Mouse (Mus musculus) stomach, embryonic 15.5 days (tissue): ENCODE data around the gene Cux1. TPM values are rescaled to one million over a fixed set of nuclear protein-coding genes. Genes with fewer than 3 reads are reported as not detected.

ENCODE experiments used
- ATAC-seq: fragments of 200-750 bp; cut with Nextera tagmentation; 2 replicates; pipeline ENCODE4 v1.8.0; 2017; ENCODE audit warnings: low read depth, moderate number of reproducible peaks, moderate TSS enrichment; ENCODE audit not compliant: insufficient read depth, low FRiP score
- H3K27ac ChIP-seq: fragments of 300-500 bp; sonication (generic); 2 replicates; pipeline ENCODE4 v1.5.1; 2015; ENCODE audit warnings: mild to moderate bottlenecking, inconsistent platforms
- H3K27me3 ChIP-seq: fragments of 300-500 bp; sonication (generic); replicated peaks from 2 replicates; pipeline ENCODE4 v1.6.1; 2015; ENCODE audit warnings: inconsistent platforms
- H3K36me3 ChIP-seq: fragments of 300-500 bp; sonication (generic); 2 replicates; pipeline ENCODE4 v1.6.1; 2015; ENCODE audit warnings: inconsistent platforms
- H3K4me1 ChIP-seq: fragments of 300-500 bp; sonication (generic); 2 replicates; pipeline ENCODE4 v1.6.1; 2015; ENCODE audit warnings: inconsistent platforms
- H3K4me2 ChIP-seq: fragments of 300-500 bp; sonication (generic); 2 replicates; pipeline ENCODE4 v1.6.1; 2015; ENCODE audit warnings: mild to moderate bottlenecking, inconsistent platforms
- H3K4me3 ChIP-seq: fragments of 300-500 bp; sonication (generic); replicated peaks from 2 replicates; pipeline ENCODE4 v1.5.1; 2015; ENCODE audit warnings: inconsistent platforms
- H3K9ac ChIP-seq: fragments of 300-500 bp; sonication (generic); 2 replicates; pipeline ENCODE4 v1.6.1; 2015; ENCODE audit warnings: inconsistent platforms
- H3K9me3 ChIP-seq: fragments of 300-500 bp; sonication (generic); 2 replicates; pipeline ENCODE4 v1.6.1; 2016; ENCODE audit warnings: inconsistent platforms
- WGBS: fragments of 180-500 bp; shearing (Covaris S2); methylation state at CpG from one replicate; pipeline ENCODE4 v1.1.7; 2015; 5-methylcytosine and 5-hydroxymethylcytosine counted together
- polyA plus RNA-seq: library from polyadenylated mRNA; unstranded; fragments of >200 nt; fragmentation: Nextera tagmentation; extraction: Ambion mirVana; gene quantifications from 2 replicates; pipeline ENCODE4 v1.2.1, GENCODE M21; 2015

Cux1 gene
- polyA plus RNA-seq, 1 experiment from 2014 or later = 73.5 TPM

DNA sequence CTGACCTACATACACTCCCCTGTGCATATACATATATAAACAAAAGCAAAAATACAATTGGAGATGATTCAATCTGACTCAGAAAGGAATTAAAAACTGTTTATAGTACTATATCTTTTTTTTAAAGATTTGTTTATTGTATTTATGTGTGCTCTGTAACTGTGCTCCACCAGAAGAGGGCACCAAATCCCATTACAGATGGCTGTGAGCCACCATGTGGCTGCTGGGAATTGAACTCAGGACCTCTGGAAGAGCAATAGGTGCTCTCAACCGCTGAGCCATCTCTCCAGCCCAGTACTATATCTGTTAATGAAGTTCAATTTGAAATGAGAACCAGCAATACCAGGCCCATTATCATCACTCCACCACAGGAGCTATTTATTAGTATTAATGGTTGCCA lies 187.9 kb downstream of the Cux1 start:
- H3K9ac ChIP-seq = no peak overlapping the region
- WGBS = 94% methylated on average over 1 of the region's 1 CpGs
- no peaks in the 10 kb centered on the region for H3K4me1 ChIP-seq
- ATAC-seq = no peak
- H3K36me3 ChIP-seq = peaks cover 2% of the 10 kb centered on the region; the same call in 1 of the 2 replicates
- no peaks in the 10 kb centered on the region for H3K27me3 ChIP-seq
- H3K4me3 ChIP-seq = no peak overlapping the region
- no peak overlapping the region for H3K4me2 ChIP-seq
- no peak overlapping the region for H3K27ac ChIP-seq
- H3K9me3 ChIP-seq = no peaks in the 10 kb centered on the region

DNA sequence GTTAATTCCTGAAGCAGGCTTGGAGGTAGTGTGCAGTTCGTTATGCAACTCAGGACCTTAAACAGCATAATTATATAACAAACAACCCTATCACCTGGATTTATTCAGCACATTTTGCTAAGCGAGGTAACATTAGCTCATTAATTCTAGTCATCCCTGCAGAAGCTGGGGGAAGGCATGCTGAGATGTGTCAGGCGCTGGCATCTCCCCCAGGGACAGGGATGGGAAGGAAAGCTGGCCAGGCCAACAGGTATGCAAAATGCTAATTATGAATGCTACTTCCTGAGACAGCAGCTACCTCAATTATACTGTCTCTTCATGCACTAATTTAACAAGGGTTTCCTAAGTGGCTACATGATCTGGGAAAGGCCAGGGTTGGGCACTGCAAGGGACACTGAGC lies 190.2 kb downstream of the Cux1 start:
- no peak overlapping the region for H3K27ac ChIP-seq
- WGBS = 86% methylated on average over 3 of the region's 3 CpGs

DNA sequence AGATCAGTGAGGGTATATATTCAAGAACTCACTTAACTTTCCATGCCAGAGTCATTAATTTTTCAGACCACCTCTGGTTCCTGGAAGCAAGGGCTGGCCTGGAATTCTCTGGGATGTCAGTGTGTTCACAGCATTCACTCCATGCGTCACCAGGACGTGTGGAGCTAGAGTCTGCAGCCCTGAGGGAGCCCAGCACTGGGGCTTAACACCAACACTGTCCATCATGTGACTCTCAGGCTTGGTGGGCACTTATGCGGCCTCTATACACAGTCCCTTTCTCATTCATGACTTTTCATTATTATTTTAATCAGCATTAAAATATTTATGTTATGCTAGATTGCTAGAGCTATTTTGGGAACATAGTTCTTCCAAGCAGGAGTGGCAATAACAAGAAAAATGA lies 191.9 kb downstream of the Cux1 start:
- ATAC-seq = no peak
- no peaks in the 10 kb centered on the region for H3K9me3 ChIP-seq
- no peak overlapping the region for H3K27ac ChIP-seq
- H3K27me3 ChIP-seq = no peaks in the 10 kb centered on the region
- no peak overlapping the region for H3K4me2 ChIP-seq
- H3K36me3 ChIP-seq = peaks cover 2% of the 10 kb centered on the region; the same call in 1 of the 2 replicates
- 63% methylated on average over 3 of the region's 3 CpGs for WGBS
- H3K4me1 ChIP-seq = no peaks in the 10 kb centered on the region
- H3K9ac ChIP-seq = no peak overlapping the region
- no peak overlapping the region for H3K4me3 ChIP-seq

More for the DNA sequence above, 190.2 kb downstream of the Cux1 start:
- ATAC-seq = no peak
- H3K4me1 ChIP-seq = no peaks in the 10 kb centered on the region
- H3K9ac ChIP-seq = no peak overlapping the region
- no peak overlapping the region for H3K4me3 ChIP-seq
- no peaks in the 10 kb centered on the region for H3K27me3 ChIP-seq
- H3K9me3 ChIP-seq = no peaks in the 10 kb centered on the region
- H3K4me2 ChIP-seq = no peak overlapping the region
- H3K36me3 ChIP-seq = peaks cover 2% of the 10 kb centered on the region; the same call in 1 of the 2 replicates

DNA sequence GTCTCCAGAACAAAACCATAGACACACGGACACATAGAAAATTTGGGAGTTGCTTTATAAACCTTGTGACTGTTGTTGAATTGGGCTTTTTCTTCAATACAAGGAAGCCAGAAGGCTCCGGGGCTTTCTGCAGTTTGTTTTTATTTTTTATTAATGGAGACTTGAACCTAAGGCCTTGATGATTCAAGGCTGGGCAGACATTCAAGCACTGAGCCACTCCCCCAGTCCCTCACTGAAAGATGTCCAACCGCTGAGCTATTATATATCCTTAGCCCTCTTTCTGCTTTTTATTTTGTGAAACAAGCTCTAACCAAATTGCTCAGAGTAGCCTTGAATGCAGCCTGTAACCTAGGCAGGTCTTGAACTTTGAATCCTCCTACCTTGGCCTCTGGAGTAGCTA lies 195.0 kb downstream of the Cux1 start:
- Histone ChIP-seq H3K27ac (no peak overlapping the region), H3K4me1 (no peaks in the 10 kb centered on the region), H3K4me2 (no peak overlapping the region), H3K27me3 (no peaks in the 10 kb centered on the region), H3K36me3 (peaks cover 6% of the 10 kb centered on the region; the same call in 1 of the 2 replicates), H3K9ac (no peak overlapping the region), H3K9me3 (no peaks in the 10 kb centered on the region), H3K4me3 (no peak overlapping the region)
- 68% methylated on average over 3 of the region's 3 CpGs for WGBS
- ATAC-seq = no peak

DNA sequence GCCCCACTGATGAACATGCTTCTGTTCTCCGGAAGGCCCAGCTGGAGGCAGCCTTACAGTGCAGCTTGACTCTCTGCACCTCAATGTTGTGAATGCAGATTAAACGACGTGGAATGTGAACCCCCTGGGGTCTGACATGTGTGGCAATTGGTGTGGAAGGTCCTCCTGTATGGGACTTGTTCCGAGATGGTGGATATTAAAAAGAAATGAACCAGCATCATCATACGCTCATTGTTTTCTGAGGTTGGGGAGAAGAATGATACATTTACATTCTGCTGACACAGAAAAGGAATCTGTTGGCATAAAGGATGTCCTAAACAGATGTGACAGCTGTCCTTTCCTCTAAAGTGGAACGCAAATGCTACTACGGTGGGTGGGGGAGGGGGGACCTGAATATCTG lies 203.9 kb downstream of the Cux1 start:
- H3K27me3 ChIP-seq = no peaks in the 10 kb centered on the region
- H3K4me1 ChIP-seq = no peaks in the 10 kb centered on the region
- no peak overlapping the region for H3K9ac ChIP-seq
- H3K4me2 ChIP-seq = no peak overlapping the region
- H3K27ac ChIP-seq = no peak overlapping the region
- no peak overlapping the region for H3K4me3 ChIP-seq
- WGBS = 77% methylated on average over 7 of the region's 7 CpGs
- H3K36me3 ChIP-seq = peaks cover 19% of the 10 kb centered on the region; the same call in 1 of the 2 replicates
- H3K9me3 ChIP-seq = no peaks in the 10 kb centered on the region
- no peak for ATAC-seq

DNA sequence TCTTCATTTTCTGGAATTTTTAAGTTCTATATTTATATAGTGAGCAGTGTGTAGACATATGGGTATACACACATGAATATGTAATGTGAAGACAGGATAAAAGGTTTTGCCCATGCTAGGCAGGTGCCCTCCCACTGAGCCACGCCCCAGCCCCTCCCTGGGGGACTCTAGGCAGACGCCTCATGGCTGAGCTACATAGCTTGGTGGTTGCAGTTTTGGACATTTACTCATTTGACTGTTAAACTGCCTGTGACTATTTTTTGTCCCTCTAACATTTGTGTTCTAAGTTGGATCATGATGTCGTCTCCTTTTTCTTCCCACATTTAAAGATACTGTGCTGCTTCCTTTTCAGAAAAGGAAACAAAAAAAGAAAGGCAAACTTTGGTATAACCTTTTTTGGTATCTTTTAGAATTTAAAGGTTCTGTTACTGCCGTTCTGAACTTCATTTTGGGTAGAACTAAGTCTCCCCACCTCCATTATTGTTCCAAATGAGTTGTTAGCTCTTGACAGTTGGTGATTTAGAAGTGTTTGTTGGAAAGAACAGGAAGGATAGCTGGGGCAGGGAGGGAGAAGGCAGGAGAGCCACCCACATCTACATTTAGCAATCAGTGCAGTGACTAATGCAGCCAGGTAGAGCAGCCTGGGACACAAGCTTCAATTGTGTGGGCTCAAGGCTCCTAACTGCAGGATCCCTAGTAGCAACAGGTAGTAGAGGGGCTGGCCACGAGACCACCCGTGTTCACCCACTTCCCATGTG lies 204.6 kb downstream of the Cux1 start:
- no peaks in the 10 kb centered on the region for H3K9me3 ChIP-seq
- peaks cover 22% of the 10 kb centered on the region; the same call in 1 of the 2 replicates for H3K36me3 ChIP-seq
- no peaks in the 10 kb centered on the region for H3K27me3 ChIP-seq
- no peak for ATAC-seq
- H3K9ac ChIP-seq = no peak overlapping the region
- H3K4me1 ChIP-seq = no peaks in the 10 kb centered on the region
- WGBS = 85% methylated on average over 6 of the region's 6 CpGs
- H3K27ac ChIP-seq = no peak overlapping the region
- no peak overlapping the region for H3K4me3 ChIP-seq
- H3K4me2 ChIP-seq = no peak overlapping the region

DNA sequence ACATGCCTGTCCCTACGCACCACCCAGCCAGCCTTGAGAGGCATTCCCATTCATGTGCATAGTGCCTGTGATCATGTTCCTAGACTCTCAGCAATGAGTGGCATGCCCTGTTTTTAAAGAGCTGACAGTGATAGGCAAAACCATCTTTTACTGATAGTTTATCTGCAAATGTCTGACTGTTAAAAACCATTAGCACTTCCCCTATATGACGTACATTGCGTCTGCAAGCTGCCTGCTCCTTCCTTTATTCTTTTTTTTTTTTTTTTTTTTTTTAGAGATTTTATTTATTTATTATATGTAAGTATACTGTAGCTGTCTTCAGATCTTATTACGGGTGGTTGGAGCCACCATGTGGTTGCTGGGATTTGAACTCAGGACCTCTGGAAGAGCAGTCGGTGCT lies 205.3 kb downstream of the Cux1 start:
- WGBS = 89% methylated on average over 5 of the region's 5 CpGs
- Histone ChIP-seq H3K27ac (no peak overlapping the region), H3K36me3 (peaks cover 22% of the 10 kb centered on the region; the same call in 1 of the 2 replicates), H3K9me3 (no peaks in the 10 kb centered on the region), H3K4me1 (no peaks in the 10 kb centered on the region), H3K9ac (no peak overlapping the region), H3K4me3 (no peak overlapping the region), H3K4me2 (no peak overlapping the region), H3K27me3 (no peaks in the 10 kb centered on the region)
- no peak for ATAC-seq

DNA sequence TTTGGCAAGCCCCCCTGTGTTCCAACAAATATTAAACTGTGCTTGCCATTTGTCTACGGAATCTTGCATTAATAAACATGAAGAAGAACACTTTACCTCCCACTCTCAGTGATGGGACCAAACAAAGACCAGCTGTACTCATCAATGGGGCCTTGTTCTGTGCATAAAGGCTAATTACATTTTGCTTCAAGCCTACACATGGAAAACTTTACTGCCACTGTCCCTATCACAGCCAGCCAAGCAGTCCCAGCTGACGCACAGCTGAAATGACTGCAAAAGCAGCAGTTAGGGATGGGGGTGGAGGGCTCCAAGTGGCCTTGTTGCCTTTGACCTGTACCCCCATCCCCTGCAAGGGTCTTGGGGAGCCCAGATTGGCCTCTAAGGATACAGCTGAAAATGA lies 210.1 kb downstream of the Cux1 start:
- Histone ChIP-seq H3K36me3 (peaks cover 8% of the 10 kb centered on the region; the same call in 1 of the 2 replicates), H3K27ac (no peak overlapping the region), H3K27me3 (no peaks in the 10 kb centered on the region), H3K4me2 (no peak overlapping the region), H3K9me3 (no peaks in the 10 kb centered on the region), H3K4me1 (no peaks in the 10 kb centered on the region), H3K9ac (no peak overlapping the region), H3K4me3 (no peak overlapping the region)
- no peak for ATAC-seq
- whole genome bisulfite sequencing = 80% methylated on average over 2 of the region's 2 CpGs

DNA sequence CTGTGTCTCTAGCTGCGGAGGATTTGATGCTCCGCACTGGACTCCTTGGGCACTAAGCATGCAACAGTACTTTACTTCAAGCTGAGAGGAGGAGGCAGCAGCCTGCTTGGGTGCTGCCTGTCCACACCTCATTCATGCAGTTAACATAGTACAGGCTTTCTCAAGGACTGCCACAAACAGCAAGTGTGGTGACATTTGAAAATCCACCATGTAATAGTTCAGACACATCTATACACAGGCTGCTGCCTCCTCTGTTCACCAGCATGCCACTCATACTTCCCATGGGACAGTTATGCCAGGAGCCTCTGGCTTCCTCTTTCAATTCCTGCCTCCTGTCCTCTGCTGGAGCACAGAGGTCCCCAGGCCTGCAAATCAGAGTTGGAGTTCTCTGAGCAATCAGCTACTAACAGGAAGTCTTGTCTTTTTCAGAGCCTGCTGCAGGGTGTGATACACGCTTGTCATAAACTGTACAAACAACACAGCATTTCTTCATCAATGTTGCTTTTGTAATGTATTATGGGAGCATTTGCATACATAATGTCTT lies 211.6 kb downstream of the Cux1 start:
- Histone ChIP-seq H3K36me3 (peaks cover 6% of the 10 kb centered on the region; the same call in 1 of the 2 replicates), H3K27ac (no peak overlapping the region), H3K27me3 (no peaks in the 10 kb centered on the region), H3K9me3 (no peaks in the 10 kb centered on the region), H3K4me1 (no peaks in the 10 kb centered on the region), H3K4me2 (no peak overlapping the region), H3K9ac (no peak overlapping the region), H3K4me3 (no peak overlapping the region)
- no peak for ATAC-seq
- WGBS = 84% methylated on average over 3 of the region's 3 CpGs

DNA sequence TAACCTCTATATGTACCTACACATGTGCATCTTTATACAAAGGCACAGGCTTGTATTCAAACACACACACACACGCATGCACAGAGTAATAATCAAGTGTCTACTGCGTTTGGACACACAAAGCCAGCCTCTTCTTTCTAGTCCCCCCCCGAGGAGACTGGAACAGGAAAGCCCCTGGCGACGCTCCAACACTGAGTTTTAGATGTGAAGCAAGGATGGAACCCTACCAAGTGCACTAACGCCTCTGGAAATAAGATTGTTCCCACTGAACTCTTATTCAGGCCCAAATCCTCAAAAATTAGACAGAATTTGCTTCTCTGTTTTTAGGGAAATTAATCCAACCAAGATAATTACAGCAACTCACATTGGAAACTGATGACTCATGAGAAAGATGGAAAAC lies 212.6 kb downstream of the Cux1 start:
- 0 out of 2 replicates have a peak, but pooled peaks cover 3% of the 10 kb centered on the region for H3K36me3 ChIP-seq
- no peak for ATAC-seq
- no peaks in the 10 kb centered on the region for H3K27me3 ChIP-seq
- no peaks in the 10 kb centered on the region for H3K4me1 ChIP-seq
- H3K9me3 ChIP-seq = no peaks in the 10 kb centered on the region
- no peak overlapping the region for H3K4me2 ChIP-seq
- WGBS = 76% methylated on average over 6 of the region's 6 CpGs
- no peak overlapping the region for H3K9ac ChIP-seq
- no peak overlapping the region for H3K4me3 ChIP-seq
- no peak overlapping the region for H3K27ac ChIP-seq

DNA sequence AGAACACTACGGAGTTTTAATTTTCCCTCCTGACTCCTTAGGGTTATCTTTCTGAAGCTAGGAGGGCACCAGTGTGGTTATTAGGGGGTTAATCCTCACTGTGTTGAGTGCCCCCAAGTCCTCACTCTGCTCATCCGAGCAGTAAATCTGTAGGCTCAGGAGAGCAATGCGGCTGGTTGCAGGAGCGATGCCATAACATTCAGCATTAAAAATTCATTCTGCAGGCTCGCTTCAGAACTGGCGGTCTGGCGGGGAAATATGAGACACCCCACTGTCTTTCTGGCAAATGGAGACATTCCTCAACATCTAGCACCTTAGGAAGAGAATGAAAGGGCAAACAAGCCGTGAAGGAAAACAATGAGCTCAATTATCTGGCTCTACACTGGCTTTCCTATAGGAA lies 214.2 kb downstream of the Cux1 start:
- H3K4me1 ChIP-seq = no peaks in the 10 kb centered on the region
- ATAC-seq = no peak
- no peak overlapping the region for H3K27ac ChIP-seq
- no peak overlapping the region for H3K4me3 ChIP-seq
- no peaks in the 10 kb centered on the region for H3K9me3 ChIP-seq
- 0 out of 2 replicates have a peak, but pooled peaks cover 3% of the 10 kb centered on the region for H3K36me3 ChIP-seq
- WGBS = 61% methylated on average over 8 of the region's 8 CpGs
- H3K4me2 ChIP-seq = no peak overlapping the region
- no peak overlapping the region for H3K9ac ChIP-seq
- no peaks in the 10 kb centered on the region for H3K27me3 ChIP-seq

DNA sequence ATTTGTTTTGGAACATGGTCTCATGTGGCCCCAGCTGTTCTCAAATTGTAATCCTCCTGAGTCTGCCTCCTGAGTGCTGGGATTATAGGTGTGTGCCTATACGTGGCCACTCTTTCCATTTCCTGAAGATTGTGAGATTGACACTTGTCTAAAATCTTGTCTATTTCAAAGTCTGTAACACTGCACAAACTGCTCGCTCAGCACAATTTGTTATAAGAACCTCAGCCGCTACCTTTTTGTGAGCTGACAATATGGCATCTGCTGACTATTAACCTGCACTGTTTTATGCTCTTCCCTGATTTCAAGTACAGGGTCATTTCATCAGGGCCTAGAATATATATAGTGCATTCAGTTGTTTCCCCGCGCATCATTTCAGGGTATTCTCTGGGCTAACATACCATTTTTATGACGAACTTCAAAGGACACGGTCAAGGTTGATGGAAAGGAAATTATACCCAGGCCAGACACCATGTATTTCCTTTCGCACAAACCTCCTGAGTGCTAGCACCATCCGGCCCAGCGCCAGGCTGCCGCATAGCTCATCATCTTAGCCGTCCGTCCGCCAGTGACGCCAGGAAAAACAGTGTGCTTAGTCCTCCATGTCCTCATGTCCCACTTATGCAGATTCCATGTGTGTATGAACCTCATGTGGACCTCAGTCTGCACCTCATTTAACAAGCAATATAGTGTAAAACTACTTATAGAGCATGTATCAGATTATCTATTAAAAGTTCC lies 224.0 kb downstream of the Cux1 start:
- no peak overlapping the region for H3K4me2 ChIP-seq
- H3K9me3 ChIP-seq = no peaks in the 10 kb centered on the region
- ATAC-seq = no peak
- no peak overlapping the region for H3K4me3 ChIP-seq
- no peaks in the 10 kb centered on the region for H3K27me3 ChIP-seq
- 91% methylated on average over 15 of the region's 15 CpGs for WGBS
- peaks cover 5% of the 10 kb centered on the region; the same call in 1 of the 2 replicates for H3K36me3 ChIP-seq
- no peak overlapping the region for H3K27ac ChIP-seq
- H3K9ac ChIP-seq = no peak overlapping the region
- no peaks in the 10 kb centered on the region for H3K4me1 ChIP-seq
